Mouse (Mus musculus) thymus, adult 2 months (tissue): ENCODE data around the gene Ambra1.

Experiments
- CTCF ChIP-seq: fragments of 200-500 bp; IDR thresholded peaks from 2 replicates; pipeline ENCODE4 v1.5.1; 2012; ENCODE audit warnings: mild to moderate bottlenecking, control low read depth, low read length, moderate library complexity, borderline replicate concordance; ENCODE audit not compliant: control insufficient read depth, poor library complexity, insufficient read depth; ENCODE audit errors: extremely low read depth
- POLR2A ChIP-seq: fragments of 200-500 bp; IDR thresholded peaks from 2 replicates; pipeline ENCODE4 v1.6.1; 2012; ENCODE audit warnings: mild to moderate bottlenecking, low read length, control low read depth, moderate library complexity; ENCODE audit not compliant: control insufficient read depth, poor library complexity, insufficient read depth; ENCODE audit errors: extremely low read depth

DNA sequence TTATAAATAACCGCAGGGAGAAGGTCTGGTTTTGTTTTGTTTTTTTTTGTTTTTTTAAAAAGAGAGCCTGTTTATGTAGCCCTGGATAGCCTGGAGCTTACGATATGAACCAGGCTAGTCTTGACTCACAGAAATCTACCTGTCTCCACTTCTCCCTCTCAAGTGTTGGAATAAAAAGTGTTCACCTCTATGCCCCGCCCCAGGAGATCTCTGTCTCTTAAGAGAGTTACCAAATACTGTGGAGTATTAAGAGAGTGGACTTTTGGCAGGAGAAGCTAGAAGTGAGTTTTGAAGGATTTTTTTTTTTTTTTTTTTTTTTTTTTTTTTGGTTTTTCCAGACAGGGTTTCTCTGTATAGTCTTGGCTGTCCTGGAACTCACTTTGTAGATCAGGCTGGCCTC lies 65.2 kb downstream of the Ambra1 start:
- TF ChIP-seq CTCF = no peak
- TF ChIP-seq POLR2A = no peak
